Mouse (Mus musculus) embryo, embryonic 9.5 days (tissue): ENCODE results near the gene Astn2.

Experiments used
- DNase-seq: peaks from one replicate; pipeline ENCODE4 v3.0.0-alpha.2; 2017; ENCODE audit errors: extremely low spot score

Gene Astn2

DNA sequence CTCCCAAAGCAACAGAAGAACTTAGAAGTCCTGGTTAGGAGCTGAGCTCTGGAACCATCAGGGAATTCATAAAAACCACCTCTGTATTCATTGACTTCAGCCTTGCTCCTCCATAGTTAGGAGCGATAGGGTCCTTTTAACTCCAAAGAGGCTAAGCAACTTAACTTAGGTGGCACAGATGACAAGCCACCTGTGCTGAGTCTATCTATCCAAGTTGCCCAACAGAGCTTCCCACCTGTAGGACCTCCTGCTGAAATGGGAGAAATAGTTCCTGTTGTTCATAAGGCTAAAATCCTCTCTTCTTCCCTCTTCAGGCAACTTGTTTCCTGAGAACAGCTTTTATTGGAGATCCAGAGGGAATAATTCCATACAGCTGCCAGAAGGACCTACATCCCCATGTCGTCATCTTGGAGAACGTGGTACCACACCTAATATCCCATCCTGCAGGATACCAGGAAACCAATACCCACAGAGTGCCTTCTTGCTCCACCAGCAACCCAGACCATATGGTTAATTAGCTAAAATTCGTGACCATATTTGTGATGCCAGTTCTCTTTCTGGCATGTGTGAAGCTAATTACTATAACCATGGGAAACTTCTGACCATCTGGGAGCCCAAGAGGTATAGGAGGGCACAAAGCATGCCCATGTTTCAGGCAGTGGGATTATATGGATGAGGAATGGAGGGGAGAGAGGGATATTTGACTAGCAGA is 730.0 kb downstream of the Astn2 start:
- DNase-seq: no peak

DNA sequence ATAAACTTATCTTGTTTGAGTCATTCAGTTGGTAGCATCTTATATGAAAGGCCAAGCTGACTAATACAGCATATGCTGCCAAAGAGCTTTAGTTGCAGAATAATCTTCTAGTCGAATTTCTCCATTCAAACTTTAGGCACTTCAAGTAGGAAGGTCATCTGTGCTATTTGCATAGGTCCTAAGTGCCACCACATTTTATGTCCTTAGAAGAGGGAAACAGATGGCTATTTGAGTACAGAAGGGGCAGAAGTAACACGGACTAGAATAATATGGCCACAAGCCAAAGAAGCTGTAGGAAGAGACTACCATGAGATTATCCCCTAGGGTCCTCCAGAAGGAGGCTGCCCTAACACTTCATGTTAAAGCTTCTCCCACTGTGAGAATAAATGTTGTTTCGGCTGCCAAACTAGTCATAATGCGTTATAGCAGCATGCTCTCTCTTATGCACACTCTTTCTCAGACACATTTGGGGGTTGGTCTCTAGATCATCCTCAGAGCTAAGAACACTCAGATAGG is 730.9 kb downstream of the Astn2 start:
- no peak for DNase-seq

DNA sequence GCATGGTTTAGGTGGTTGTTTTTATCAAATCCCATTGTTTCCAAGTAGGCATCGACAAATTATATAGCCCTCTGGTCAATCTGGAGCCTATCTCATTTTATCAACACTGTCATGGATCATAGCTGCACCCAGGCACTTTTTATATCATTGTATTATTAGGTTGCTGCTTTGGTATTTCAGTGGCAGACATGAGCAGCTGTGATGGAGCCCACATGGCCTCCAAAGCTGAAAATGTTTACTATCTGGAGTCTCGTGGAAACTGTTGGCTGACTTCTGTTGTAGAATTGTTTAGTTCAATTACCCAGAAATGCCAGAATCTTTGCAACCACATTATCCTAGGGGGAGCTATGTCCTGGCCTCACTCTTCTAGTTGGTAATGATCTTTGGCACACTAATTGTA is 732.1 kb downstream of the Astn2 start:
- DNase-seq: no peak

DNA sequence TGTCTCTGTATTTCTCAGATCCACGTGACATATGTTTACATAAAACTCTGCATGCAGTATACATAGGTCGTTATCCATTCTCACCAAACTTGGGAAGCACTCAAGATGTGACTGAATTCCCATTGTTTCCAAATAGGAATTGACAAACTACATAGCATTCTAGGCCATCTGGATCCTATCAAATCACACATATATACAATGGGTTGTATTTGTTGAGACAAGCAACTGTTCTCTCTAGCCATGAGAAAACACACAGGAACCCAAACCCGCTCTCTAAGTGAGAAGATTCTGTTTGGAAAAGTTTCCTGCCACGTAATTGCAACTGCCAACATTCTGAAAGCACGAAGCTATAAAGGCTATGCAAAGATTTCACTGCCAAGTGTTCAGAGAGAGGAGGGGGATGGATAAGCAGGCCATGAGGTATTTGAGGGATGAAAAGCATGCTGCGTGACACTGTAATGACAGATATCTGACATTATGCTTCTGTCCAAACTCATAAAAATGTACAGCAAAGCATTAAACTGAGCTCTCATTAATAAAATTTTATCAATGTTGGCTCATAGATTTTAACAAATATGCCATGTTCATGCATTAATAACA is 732.7 kb downstream of the Astn2 start:
- no peak for DNase-seq

DNA sequence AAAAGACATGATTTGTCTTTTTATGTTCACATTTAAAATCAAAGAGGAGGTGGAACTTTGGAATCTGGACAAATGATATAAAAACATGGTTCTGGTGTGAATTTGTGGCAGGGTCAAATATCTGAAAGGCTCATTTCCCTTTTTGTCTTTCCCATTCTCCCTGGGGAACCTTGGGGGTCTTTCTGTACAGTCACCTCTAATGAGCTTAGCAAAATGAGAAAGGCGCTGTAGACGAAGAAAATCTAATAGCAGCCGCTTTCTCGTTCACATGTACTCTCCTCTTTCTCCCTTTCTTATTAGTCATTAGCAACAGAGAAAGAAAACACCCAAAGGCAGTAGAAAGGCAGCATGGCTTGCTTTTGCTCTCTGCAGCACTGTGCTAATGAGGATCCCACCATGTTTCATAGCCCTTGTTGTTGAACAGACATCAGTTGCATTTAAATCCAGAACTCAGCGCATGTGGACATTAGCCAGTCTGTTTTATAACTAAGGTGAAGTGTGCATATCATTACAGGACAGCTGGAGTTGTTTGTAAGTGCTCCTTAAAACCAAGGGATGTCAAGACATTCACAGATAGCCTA is 737.3 kb downstream of the Astn2 start:
- DNase-seq: no peak

DNA sequence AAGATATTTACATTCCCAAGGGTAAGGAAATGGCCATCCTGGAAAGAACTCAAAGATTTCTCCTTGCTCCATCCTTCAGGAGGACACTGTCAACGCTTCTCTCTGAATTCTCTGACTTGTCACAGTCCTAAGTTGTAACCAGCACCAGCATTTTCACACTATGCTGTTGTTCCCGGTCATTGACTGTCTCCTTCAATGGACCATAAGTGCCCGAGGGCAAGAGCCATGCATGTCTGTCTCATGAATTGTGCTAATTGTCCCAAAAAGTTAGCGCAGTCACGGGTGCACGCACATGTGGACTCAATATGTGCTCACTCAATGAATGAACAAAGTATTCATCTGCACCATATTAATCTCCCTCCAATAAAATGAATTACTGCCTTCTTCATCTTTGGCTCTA is 741.2 kb downstream of the Astn2 start:
- no peak for DNase-seq

DNA sequence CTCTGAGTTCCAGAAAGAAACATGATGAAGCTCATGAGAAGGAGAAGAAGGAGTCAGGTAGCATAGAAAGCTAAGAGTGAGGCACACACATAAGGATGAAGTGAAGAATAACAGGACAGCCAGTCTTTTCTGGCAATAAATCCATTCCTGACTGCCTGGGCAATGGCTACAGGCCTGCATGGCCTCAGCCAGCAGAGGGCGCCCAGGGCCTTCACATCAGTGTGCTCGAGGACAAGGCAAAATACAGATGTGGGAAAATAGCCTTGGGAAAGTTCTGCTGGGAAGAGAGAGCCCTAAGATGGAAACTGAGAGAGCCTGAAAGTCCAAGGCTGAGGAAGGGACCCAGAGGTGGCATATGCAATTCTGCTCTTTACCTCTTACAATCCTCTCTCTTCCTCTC is 749.7 kb downstream of the Astn2 start:
- peak; percentile 79 for DNase-seq

DNA sequence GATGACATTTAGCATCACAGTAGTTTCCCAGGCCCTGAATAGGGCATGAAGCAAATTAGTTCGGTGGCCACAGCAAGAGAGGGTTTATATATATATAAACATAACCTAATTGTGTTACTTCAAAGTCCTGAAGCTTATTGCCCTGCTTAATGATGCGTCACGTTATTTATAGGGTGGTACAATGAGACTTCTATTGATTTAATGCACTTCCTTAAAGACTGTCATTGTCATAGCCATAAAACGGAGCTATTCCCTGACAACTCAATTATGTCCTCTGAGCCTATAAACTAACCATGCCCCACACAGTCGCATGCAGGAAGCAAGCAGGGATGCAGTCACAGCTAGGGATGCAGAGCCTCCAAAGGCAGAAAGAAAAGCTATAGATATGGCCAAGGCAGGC is 761.8 kb downstream of the Astn2 start:
- DNase-seq: no peak

DNA sequence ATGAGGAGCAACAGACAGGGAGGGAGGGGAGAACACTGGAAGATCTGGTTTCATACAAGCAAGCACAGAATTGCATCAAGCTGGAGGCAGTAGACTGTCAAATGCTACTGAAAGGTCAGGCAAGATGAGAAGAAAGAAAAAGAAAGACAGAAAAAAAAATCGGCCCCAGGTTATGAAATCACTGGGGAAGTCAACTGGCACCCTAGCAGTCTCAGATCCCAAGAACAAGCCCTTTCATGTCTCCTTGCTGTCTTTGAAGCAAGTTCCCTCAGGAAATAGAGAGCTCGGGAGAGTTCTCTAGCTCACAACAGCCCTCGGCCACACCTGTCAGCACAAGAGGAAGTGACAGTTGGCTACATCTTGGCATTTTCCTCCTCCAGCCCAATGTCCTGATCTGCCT is 766.2 kb downstream of the Astn2 start:
- DNase-seq: no peak

DNA sequence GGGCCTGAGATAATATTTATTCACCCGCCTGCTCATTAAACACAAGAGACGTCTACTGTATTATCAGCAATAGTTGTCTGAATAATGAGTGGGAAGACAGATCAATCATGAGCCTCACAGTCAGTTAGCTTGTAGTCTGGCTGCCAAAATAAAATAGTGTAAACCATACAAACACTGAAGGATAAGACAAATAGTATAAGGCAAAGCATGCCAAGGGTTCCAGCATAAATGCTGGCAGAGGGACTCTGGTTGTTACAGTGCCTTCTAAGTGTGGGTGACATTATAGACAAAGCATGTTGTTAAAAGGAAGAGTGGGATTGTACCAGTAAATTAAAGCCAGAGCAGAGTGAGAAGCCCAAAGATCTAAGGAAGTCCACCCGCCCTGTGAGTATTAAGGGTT is 784.3 kb downstream of the Astn2 start:
- DNase-seq: no peak

DNA sequence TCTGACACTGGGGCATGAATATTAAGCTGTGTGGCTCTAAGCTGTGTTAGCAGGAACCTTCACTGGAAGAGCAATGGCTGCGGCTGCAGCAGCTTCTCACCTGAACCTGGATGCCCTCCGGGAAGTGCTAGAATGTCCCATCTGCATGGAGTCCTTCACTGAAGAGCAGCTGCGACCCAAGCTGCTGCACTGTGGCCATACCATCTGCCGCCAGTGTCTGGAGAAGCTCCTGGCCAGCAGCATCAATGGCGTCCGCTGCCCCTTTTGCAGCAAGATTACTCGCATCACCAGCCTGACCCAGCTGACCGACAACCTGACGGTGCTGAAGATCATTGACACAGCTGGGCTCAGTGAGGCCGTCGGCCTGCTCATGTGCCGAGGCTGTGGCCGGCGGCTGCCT is 791.3 kb downstream of the Astn2 start:
- no peak for DNase-seq

DNA sequence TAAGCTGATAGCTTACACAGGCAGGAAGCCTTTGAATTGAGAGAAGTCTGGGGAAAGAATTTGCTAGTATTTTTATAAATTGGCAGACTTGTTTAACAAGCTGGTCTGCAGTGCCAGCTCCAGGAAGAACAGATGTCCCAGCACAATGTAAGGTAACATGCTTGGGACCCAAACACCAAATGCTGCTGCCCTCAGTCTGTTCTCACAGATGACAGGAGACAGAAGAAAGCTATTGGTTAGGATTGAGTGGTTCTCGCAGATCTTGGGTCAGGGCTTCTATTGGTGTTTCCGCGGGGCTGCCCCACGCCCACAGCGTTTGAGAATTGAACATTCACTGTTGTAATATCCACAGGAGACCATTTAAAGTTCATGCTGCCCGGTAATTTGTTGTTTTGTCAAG is 793.5 kb downstream of the Astn2 start:
- no peak for DNase-seq

DNA sequence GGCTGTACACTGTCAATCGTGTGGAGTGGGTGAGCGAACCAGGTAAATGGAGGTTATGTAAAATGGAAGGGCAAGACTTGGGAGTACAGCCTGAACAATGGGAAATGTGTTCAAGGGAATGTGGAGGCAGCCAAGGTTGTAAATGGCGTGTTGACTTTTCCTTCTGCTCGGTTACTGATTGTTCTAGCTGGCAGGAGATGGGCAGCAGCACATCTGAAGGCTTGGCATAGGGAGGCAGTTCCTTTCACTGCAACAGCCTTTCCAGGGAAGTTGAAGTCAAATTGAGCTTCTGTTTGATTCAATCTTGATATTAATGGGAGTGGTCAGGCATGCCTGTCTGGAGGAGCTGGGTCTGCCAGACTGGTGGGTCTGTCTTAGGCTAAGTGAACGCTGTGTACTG is 794.1 kb downstream of the Astn2 start:
- no peak for DNase-seq

DNA sequence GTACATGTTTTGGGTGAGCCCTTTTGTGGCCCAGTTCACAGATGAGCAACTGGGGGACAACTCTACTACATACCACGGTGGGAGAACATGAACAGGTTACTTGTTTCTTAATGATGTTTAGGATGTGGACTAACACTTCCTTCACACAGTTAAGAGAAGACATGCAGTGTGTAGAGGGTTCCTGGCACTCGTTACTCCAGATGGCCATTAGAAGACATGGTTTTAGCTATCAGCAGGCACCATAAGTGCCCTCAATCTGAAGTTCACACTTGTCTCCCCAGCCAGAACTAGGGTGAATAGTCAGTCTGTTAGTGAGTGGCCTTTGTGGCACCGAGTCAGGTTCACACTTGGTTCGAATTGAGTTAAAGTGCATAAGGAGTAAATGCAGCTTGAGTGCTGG is 796.3 kb downstream of the Astn2 start:
- no peak for DNase-seq

DNA sequence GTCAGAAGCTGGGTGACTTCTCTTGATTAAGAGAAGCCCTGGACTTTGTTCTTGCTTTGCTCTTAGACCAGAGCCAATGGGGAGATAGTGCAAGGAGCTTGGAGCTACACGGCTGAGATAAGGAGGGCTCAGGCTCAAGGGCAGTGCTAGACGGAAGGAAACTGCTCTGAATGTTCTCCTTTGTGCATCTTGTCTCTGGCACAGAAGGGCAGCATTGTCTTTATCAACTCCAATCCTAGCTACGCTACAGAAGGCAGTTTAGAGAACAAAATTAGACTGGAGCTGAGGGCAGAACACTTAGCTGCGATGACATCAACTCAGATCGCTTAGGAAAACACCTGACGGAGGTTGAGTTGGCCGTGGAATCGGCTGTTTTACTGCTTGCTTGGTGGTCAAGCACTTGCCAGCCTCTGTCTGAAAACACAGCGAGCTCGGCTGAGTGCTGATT is 797.2 kb downstream of the Astn2 start:
- no peak for DNase-seq

DNA sequence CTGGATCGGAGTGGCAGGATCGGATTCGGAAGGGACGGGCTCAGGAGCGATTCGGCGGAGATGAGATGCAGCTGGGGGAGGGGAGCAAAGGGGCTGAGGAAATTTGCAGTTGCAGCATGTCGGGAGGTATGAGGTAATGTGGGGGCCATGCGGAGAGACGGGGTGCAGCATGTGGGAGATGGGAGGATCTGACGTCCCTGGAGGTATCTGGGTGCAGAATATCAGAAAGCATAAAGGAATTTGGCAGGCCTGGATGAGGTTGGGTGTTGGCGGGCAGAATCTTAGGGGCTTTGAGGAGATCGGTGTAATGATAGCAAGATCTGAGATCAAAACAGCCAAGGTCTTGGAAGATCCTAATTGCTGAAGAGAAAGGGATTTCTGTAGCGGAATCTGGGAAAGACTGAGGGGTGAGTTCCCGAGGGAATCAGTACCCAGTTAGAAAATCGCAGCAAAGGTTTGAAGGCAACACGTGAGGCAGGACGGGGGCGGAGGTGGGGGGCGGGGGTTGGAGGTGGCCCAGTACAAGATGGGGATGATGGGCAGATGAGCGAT is 799.2 kb downstream of the Astn2 start:
- DNase-seq: no peak

DNA sequence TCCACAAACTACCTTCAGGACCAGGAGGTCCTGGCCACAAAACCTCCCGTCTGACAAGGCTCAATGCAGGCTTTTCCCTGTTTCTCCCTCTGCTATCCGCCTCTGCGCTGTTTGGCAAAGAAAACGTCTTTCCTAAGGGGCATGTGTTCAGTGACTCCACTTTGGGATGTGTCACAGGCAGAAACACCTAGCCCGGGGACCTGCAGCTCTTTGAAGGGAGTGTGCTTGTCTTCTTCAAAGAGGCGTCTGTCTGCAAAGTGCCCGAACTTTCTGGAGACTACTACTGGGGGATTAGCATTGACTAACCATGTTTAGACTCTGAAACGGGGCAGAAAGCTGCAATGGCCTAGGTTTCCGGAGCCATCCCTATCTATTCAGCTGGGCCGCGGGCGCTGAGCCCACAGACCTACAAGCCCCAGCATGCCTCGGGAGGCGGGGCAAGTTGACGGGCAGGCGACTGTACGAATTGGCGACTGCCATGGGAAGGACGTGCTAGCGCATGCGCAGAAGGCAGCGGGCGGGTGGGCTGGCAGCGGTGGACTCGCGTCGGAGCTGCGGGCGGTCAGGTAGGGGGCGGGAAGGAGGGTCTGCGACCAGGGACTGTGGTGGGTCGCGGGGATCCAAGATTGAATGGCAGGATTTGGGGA is 799.8 kb downstream of the Astn2 start, which contains the start of gene Trim32:
Trim32 (plus strand) TSS at position 483 of the 647 bp plus-strand sequence.
- DNase-seq: peak; percentile 99

DNA sequence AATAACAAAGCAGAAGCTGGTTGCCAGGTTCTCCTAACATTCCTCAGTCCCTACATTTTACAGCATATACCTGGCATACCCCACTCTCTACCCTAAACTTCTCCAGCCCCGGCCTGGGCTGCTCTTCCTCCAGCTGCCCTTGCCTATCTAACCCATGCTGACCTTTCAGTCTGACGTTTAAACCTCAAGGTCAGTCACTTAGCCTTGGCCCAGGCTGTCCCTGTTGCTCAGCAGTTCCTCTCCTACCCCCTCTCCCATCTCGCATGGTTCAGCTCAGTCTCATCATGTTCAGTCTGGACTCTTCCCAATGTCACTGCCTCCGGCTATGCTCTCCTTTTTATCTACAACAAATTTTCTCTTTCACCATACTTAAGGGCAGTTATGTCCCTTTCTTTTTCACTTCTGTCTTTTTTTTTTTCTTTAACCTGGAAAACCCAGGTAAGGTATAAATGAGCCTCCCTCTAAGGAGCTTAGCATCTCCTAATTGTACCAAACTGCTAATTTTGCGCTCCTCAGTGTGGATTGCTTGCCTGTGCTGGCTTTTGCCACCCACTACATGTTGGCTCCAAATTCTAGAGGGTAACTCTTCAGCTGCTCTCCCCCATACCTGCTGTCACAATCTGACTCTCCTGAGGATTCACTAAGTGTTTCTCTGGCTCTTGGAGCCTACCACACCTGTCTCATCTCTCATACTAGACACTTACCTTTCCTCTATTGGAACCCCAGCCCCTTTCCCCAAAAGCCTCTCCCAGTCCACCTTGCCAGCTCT is 809.6 kb downstream of the Astn2 start:
- DNase-seq: no peak

DNA sequence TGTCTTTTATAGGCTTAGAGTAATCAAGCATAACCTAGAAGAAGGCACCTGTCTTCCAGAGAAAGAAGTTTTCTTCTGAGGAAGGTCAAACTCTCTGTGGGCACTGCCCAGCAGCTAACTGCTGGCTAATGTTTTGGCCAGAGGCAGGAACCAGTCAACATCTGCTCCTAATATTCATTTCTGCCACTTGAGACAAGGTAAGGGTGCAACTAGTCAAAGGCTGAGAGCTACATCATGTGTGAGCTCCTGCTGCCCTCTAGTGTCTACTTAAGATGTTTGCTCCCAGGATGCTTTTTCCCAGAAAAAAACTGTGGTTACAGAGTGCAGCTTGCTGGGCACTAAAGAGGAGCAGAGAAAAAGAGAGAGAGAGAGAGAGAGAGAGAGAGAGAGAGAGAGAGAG is 814.6 kb downstream of the Astn2 start:
- DNase-seq: peak; percentile 54

DNA sequence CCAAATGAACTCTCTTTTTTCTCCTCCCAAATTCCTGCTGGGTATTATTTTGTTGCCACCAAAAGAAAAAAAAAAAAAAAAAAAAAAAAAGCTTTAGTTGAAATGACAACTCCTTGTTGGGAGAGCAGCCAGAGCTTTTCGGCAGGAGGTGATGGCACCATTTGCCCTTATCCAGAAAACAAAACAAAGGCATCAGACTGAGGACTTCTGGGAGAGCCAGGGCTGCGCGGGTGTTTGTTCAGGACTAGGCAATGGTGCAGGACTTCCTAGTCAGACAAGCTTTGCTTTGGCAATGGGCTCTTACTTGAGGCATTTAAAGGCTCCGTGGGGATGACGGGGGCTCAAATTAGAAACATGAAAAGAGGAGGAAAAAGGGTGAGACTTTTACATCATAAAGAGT is 817.5 kb downstream of the Astn2 start:
- DNase-seq: no peak

DNA sequence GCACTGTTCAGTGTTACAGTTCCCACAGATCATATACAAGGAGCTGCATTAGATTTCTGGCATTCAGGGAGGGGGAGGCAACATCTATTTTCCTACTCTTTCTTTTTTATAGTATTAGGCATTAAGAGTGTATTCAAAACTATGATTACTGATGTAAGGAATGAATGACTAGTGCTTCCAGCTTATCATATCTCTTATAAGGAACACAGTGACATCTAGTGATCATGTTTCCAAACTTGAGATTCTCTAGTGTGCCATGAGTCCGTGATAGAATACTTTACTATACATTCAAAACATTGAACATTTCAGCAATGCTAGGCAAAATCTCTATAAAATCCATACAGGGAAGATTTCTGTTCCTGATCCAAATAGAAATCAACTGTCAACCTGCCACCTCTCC is 824.2 kb downstream of the Astn2 start:
- no peak for DNase-seq

DNA sequence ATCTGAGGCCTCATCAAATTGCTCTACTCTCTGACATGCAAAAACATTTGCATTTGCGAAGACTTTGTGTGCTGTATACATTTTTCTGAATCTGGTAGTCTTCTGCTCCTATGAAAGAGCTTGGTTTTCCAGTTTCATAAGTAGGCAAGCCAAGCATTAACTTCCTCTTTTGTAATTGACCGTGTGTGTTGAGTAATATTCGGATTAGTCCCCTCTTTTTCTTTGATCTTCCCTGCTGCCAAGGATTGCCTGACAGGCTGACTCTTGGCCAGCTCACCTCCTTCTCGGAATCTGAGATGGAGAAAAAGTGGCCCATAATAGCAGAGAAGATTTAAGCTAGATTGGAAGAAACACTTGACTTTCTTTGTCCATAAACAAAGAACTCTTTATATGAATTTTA is 838.9 kb downstream of the Astn2 start:
- DNase-seq: no peak
